ENCODE assay signal across 8 mouse cellular contexts in genomic region chr7:46030145-46030488, GRCm38 (mm10). TPM values are rescaled to one million over a fixed set of nuclear protein-coding genes. Genes with fewer than 3 reads are reported as not detected.
DNase-seq lines count a peak whose midpoint lies in the region; ATAC-seq lines count a peak whose summit lies in the region.

TSS of gene Abcc6 (minus strand) at chr7:46030302.

- WGBS in forebrain, embryonic 13.5 days, result 11% methylated on average over 11 of the region's 11 CpGs
- 6% methylated on average over 11 of the region's 11 CpGs for WGBS in forebrain, embryonic 16.5 days

- no peak within 1 kb of the TSS for H3K4me2 ChIP-seq in forebrain, embryonic 13.5 days
- H3K4me2 ChIP-seq in forebrain, embryonic 16.5 days (ENCODE audit: low read length), result no peak within 1 kb of the TSS

- no peaks in the 10 kb centered on the region for H3K36me3 ChIP-seq in forebrain, embryonic 13.5 days (ENCODE audit: poor library complexity, severe bottlenecking)
- H3K36me3 ChIP-seq in forebrain, embryonic 16.5 days (ENCODE audit: control insufficient read depth, insufficient read depth), result no peaks in the 10 kb centered on the region

- peak within 1 kb of the TSS; percentile 8; the same call in 1 of the 2 replicates for H3K9ac ChIP-seq in forebrain, embryonic 13.5 days
- H3K9ac ChIP-seq in forebrain, embryonic 16.5 days (replicated peaks; ENCODE audit: low read depth, low read length), result no peak within 1 kb of the TSS

- DNase-seq in embryo, embryonic 9.5 days (ENCODE audit: extremely low spot score), result peak; percentile 54
- peak; percentile 86 to 91 for DNase-seq in kidney, postnatal 36 days
- DNase-seq in lung, postnatal 4 days, result peak; percentile 18 to 54
- DNase-seq in gastrocnemius, postnatal 25 days, result no peak
- DNase-seq in layer of hippocampus, postnatal 25 days (ENCODE audit: extremely low spot score in 1 of 2, low spot score in 1 of 2), result no peak
- DNase-seq in retina, postnatal 1 day, result no peak

- H3K27me3 ChIP-seq in forebrain, embryonic 13.5 days, result peaks cover 8% of the 10 kb centered on the region
- no peaks in the 10 kb centered on the region; the same call in 1 of the 2 replicates for H3K27me3 ChIP-seq in forebrain, embryonic 16.5 days (replicated peaks; ENCODE audit: control insufficient read depth, insufficient read depth, low read length)

- no peak for ATAC-seq in forebrain, embryonic 13.5 days
- no peak for ATAC-seq in forebrain, embryonic 16.5 days

- H3K27ac ChIP-seq in forebrain, embryonic 13.5 days, result no peak within 1 kb of the TSS
- H3K27ac ChIP-seq in forebrain, embryonic 16.5 days (ENCODE audit: low read length), result no peak within 1 kb of the TSS

- peaks cover 12% of the 10 kb centered on the region for H3K4me1 ChIP-seq in forebrain, embryonic 13.5 days
- peaks cover 10% of the 10 kb centered on the region for H3K4me1 ChIP-seq in forebrain, embryonic 16.5 days (replicated peaks; ENCODE audit: control insufficient read depth, insufficient read depth, low read length)

- no peaks in the 10 kb centered on the region for H3K9me3 ChIP-seq in forebrain, embryonic 13.5 days (replicated peaks)
- H3K9me3 ChIP-seq in forebrain, embryonic 16.5 days (ENCODE audit: control insufficient read depth, low read length), result no peaks in the 10 kb centered on the region

- H3K4me3 ChIP-seq in forebrain, embryonic 13.5 days, result no peak within 1 kb of the TSS
- H3K4me3 ChIP-seq in forebrain, embryonic 16.5 days (replicated peaks; ENCODE audit: low read length), result no peak within 1 kb of the TSS

RNA-seq across cellular contexts. Expression of gene Abcc6, which starts in this region (rescaled TPM):
- polyA plus RNA-seq in forebrain, embryonic 13.5 days (2015; fragmentation: Nextera tagmentation; extraction: Ambion mirVana), result 0.13 and 0.28 TPM in 2 replicates
- 0.47 and 0.86 TPM in 2 replicates for polyA plus RNA-seq in forebrain, embryonic 16.5 days (2015; fragmentation: Nextera tagmentation; extraction: Ambion mirVana)
- total RNA-seq in gastrocnemius, postnatal 25 days (2021), result not detected
- 1 to 10 TPM; 2.3 to 4.3 TPM for total RNA-seq in layer of hippocampus, postnatal 25 days (2021)

Comparison
In these comparisons a context has a peak if more than half of its experiments do, and no peak if none do; other contexts are left out.
1. DNase-seq: peak in embryo, embryonic 9.5 days (single experiment), kidney, postnatal 36 days (2 of 2) and lung, postnatal 4 days (2 of 2); none in gastrocnemius, postnatal 25 days (single experiment), layer of hippocampus, postnatal 25 days (0 of 2) and retina, postnatal 1 day (single experiment).